Mouse (Mus musculus) intestine, embryonic 16.5 days (tissue): ENCODE data around the gene Gm37240. TPM values are rescaled to one million over a fixed set of nuclear protein-coding genes. Genes with fewer than 3 reads are reported as not detected.

Experiments used
- ATAC-seq: fragments of 200-750 bp; cut with Nextera tagmentation; 2 replicates; pipeline ENCODE4 v1.8.0; 2017; ENCODE audit warnings: moderate TSS enrichment, moderate library complexity
- H3K27ac ChIP-seq: fragments of 300-500 bp; sonication (generic); 2 replicates; pipeline ENCODE4 v1.5.1; 2014; ENCODE audit warnings: mild to moderate bottlenecking, low read length
- H3K27me3 ChIP-seq: fragments of 300-500 bp; sonication (generic); replicated peaks from 2 replicates; pipeline ENCODE4 v1.6.1; 2014; ENCODE audit warnings: low read length, control low read depth, mixed read lengths; ENCODE audit not compliant: control insufficient read depth, insufficient read depth
- H3K36me3 ChIP-seq: fragments of 300-500 bp; sonication (generic); 2 replicates; pipeline ENCODE4 v1.6.1; 2014; ENCODE audit warnings: low read length, control low read depth; ENCODE audit not compliant: control insufficient read depth, insufficient read depth
- H3K4me1 ChIP-seq: fragments of 300-500 bp; sonication (generic); 2 replicates; pipeline ENCODE4 v1.6.1; 2014; ENCODE audit warnings: low read length, control low read depth, mixed read lengths; ENCODE audit not compliant: control insufficient read depth, insufficient read depth
- H3K4me2 ChIP-seq: fragments of 300-500 bp; sonication (generic); 2 replicates; pipeline ENCODE4 v1.6.1; 2014; ENCODE audit warnings: low read depth, low read length, control low read depth
- H3K4me3 ChIP-seq: fragments of 300-500 bp; sonication (generic); 2 replicates; pipeline ENCODE4 v1.5.1; 2014; ENCODE audit warnings: mild to moderate bottlenecking, low read length
- H3K9ac ChIP-seq: fragments of 300-500 bp; sonication (generic); 2 replicates; pipeline ENCODE4 v1.6.1; 2014; ENCODE audit warnings: low read depth, low read length
- H3K9me3 ChIP-seq: fragments of 300-500 bp; sonication (generic); 2 replicates; pipeline ENCODE4 v1.6.1; 2016; ENCODE audit warnings: low read length, control low read depth; ENCODE audit not compliant: control insufficient read depth
- WGBS: fragments of 180-500 bp; shearing (Covaris S2); extraction: QIAGEN DNeasy Blood & Tissue Kit; methylation state at CpG from one replicate; pipeline ENCODE4 v1.1.7; 2014; 5-methylcytosine and 5-hydroxymethylcytosine counted together
- polyA plus RNA-seq: library from polyadenylated mRNA; unstranded; fragments of >200 nt; fragmentation: Nextera tagmentation; extraction: Ambion mirVana; gene quantifications from 2 replicates; pipeline ENCODE4 v1.2.1, GENCODE M21; 2015

Gm37240 gene
- polyA plus RNA-seq, 1 experiment from 2014 or later = 6.8 TPM

DNA sequence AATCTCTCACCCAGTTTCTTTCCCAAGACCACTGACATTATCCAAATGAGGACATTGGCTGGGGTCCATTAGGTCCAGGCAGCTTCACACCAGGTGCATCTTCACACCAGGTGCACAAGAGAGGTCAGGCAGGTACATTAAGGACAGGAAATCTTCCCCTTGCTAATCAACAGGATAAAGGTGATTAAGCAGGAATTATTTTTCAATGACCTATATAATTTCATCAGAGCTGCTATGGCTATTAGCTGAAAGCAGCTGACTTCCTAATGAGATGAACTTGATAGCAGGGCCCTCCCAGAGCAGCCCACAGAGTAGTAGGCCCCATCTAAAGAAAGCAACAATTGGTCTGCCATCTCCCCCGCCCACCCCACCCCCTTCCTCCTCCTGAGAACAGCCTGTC, 1.4 kb downstream of the Gm37240 start:
- Histone ChIP-seq H3K9ac (no peak overlapping the region), H3K4me1 (peaks cover 10% of the 10 kb centered on the region), H3K9me3 (no peaks in the 10 kb centered on the region), H3K27me3 (no peaks in the 10 kb centered on the region), H3K4me2 (no peak overlapping the region), H3K27ac (no peak overlapping the region), H3K4me3 (peak overlapping the region; percentile 63), H3K36me3 (no peaks in the 10 kb centered on the region)
- 63% methylated on average over 1 of the region's 1 CpGs for WGBS
- no peak for ATAC-seq

GRCm38 (mm10) chr3:85880687-85881086, 6.6 kb downstream of the Gm37240 start:
- no peak overlapping the region for H3K27ac ChIP-seq
- 67% methylated on average over 2 of the region's 2 CpGs for WGBS
- ATAC-seq = peak; percentile 97

DNA sequence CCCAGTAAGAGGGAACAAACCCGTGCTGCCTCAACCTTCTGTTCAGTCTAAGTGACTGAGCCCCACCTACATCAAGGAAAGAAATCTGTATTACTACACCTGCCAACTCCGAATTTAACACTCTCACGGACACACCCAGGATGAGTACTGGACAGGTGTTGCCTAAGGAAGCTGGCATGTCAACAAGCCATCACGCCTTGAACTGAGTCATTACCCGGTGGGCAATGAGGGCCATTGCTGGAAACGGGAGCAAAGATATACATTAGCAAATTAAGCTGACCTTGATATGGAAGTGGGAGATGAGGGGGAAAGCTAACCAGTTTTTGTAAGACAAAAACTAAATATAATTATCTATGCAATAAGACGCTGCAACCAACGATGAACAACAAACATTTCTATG, 7.2 kb downstream of the Gm37240 start:
- H3K4me1 ChIP-seq = no peaks in the 10 kb centered on the region
- H3K27me3 ChIP-seq = no peaks in the 10 kb centered on the region
- H3K9ac ChIP-seq = no peak overlapping the region
- H3K4me2 ChIP-seq = no peak overlapping the region
- no peak overlapping the region for H3K4me3 ChIP-seq
- ATAC-seq = no peak
- 77% methylated on average over 8 of the region's 8 CpGs for WGBS
- no peaks in the 10 kb centered on the region for H3K36me3 ChIP-seq
- H3K9me3 ChIP-seq = no peaks in the 10 kb centered on the region
- no peak overlapping the region for H3K27ac ChIP-seq

More at GRCm38 (mm10) chr3:85880687-85881086, 6.6 kb downstream of the Gm37240 start:
- Histone ChIP-seq H3K27me3 (no peaks in the 10 kb centered on the region), H3K4me2 (no peak overlapping the region), H3K9ac (no peak overlapping the region), H3K4me1 (no peaks in the 10 kb centered on the region), H3K4me3 (no peak overlapping the region), H3K9me3 (no peaks in the 10 kb centered on the region), H3K36me3 (no peaks in the 10 kb centered on the region)

DNA sequence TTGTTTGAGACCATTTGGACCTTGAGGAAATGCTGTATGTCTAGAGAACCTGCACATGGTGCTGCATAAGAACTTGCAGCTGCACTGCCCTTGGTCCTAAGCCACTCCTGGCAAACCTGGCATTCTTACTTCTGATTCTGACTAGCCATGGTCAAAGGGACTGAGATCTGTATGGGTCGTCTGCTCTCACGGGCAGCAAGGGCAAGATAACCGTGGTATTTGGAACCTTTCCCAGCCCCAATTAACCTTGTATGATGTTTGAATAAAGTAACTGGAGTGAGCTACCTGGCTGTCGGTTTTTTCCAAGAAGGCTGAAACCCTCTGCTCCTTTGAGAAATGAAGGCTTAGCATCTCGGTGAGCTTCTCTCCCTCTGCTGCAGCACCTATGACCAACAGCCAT, 8.4 kb downstream of the Gm37240 start:
- H3K27ac ChIP-seq = no peak overlapping the region
- ATAC-seq = no peak
- H3K27me3 ChIP-seq = no peaks in the 10 kb centered on the region
- H3K9me3 ChIP-seq = no peaks in the 10 kb centered on the region
- no peaks in the 10 kb centered on the region for H3K36me3 ChIP-seq
- no peaks in the 10 kb centered on the region for H3K4me1 ChIP-seq
- no peak overlapping the region for H3K4me3 ChIP-seq
- WGBS = 58% methylated on average over 5 of the region's 5 CpGs
- H3K4me2 ChIP-seq = no peak overlapping the region
- H3K9ac ChIP-seq = no peak overlapping the region

DNA sequence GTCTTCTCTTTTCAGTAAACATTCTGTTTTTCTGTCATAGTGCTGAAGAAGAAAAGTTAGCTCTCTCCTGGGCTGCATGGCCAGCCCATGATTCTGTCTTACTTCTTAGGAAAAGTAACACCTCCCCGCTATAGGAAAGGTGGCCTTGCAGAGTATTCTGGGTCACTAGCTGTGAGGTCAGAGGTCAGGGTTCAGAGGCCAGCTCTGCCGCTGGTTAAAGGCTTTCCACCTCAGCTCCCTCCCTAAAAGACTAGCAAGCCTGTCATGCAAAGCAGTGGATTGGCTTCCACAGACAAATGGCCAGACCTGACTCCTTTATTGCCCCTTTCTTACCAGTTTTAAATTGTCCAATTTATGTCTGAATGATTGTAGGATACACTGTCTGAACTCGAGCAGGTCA, 23.3 kb downstream of the Gm37240 start:
- no peaks in the 10 kb centered on the region for H3K4me1 ChIP-seq
- H3K27ac ChIP-seq = no peak overlapping the region
- H3K9ac ChIP-seq = no peak overlapping the region
- no peak overlapping the region for H3K4me3 ChIP-seq
- H3K9me3 ChIP-seq = peaks cover 2% of the 10 kb centered on the region; the same call in 1 of the 2 replicates
- ATAC-seq = no peak
- H3K4me2 ChIP-seq = no peak overlapping the region
- no peaks in the 10 kb centered on the region for H3K36me3 ChIP-seq
- 20% methylated on average over 3 of the region's 3 CpGs for WGBS
- no peaks in the 10 kb centered on the region for H3K27me3 ChIP-seq

DNA sequence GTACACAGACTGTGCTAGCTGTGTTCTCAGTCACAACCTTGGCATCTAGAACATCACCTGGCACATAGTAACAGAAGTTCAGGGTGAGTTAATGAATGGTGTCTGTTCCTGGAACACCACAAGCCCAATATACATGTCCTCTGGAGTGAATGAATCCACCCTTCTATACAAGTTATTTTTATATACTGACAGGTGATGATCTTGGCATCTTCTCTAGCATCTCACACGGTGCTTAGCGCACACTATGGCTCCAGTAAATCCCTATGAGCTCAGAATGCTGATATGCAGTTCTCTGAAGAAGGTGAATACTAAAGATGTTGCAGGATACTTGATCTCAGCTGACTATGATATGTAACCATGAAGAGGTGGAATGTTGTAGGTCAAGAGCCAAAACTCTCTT, 24.4 kb downstream of the Gm37240 start:
- no peaks in the 10 kb centered on the region for H3K4me1 ChIP-seq
- H3K36me3 ChIP-seq = no peaks in the 10 kb centered on the region
- no peak overlapping the region for H3K4me2 ChIP-seq
- H3K9me3 ChIP-seq = no peaks in the 10 kb centered on the region
- 92% methylated on average over 2 of the region's 2 CpGs for WGBS
- no peak overlapping the region for H3K9ac ChIP-seq
- no peak overlapping the region for H3K27ac ChIP-seq
- ATAC-seq = no peak
- H3K4me3 ChIP-seq = no peak overlapping the region
- H3K27me3 ChIP-seq = no peaks in the 10 kb centered on the region

DNA sequence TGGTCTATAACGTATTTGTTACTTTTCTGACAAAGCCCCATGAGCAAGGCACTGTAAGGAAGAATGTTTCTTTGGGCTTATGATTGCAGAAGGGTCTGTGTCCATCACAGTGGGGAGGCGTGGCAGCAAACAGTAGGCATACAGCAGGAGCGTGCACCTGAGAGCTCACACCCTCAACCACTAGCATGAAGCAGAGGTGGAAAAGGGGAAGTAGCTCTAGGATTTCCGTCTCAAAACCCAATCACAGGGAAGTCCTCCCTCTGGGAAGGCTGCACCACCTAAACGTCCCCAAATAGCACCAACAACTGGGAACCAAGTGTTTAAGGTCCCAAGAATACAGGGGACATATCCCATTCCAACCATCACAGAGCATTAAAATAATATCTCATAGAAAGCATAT, 26.3 kb downstream of the Gm37240 start:
- H3K4me3 ChIP-seq = no peak overlapping the region
- H3K27me3 ChIP-seq = no peaks in the 10 kb centered on the region
- H3K9ac ChIP-seq = no peak overlapping the region
- H3K9me3 ChIP-seq = no peaks in the 10 kb centered on the region
- no peak for ATAC-seq
- no peak overlapping the region for H3K27ac ChIP-seq
- H3K4me2 ChIP-seq = no peak overlapping the region
- no peaks in the 10 kb centered on the region for H3K4me1 ChIP-seq
- no peaks in the 10 kb centered on the region for H3K36me3 ChIP-seq
- WGBS = 77% methylated on average over 5 of the region's 5 CpGs

GRCm38 (mm10) chr3:85859311-85859710, 28.0 kb downstream of the Gm37240 start:
- 64% methylated on average over 6 of the region's 6 CpGs for WGBS
- H3K4me2 ChIP-seq = no peak overlapping the region
- no peaks in the 10 kb centered on the region for H3K27me3 ChIP-seq
- ATAC-seq = no peak
- no peaks in the 10 kb centered on the region for H3K4me1 ChIP-seq
- H3K4me3 ChIP-seq = no peak overlapping the region
- H3K9ac ChIP-seq = no peak overlapping the region
- H3K36me3 ChIP-seq = no peaks in the 10 kb centered on the region
- no peaks in the 10 kb centered on the region for H3K9me3 ChIP-seq
- no peak overlapping the region for H3K27ac ChIP-seq

GRCm38 (mm10) chr3:85858140-85859135, 28.9 kb downstream of the Gm37240 start:
- H3K9me3 ChIP-seq = no peaks in the 10 kb centered on the region
- no peak overlapping the region for H3K27ac ChIP-seq
- no peak for ATAC-seq
- WGBS = 70% methylated on average over 11 of the region's 11 CpGs
- H3K4me2 ChIP-seq = no peak overlapping the region
- no peak overlapping the region for H3K9ac ChIP-seq
- H3K27me3 ChIP-seq = no peaks in the 10 kb centered on the region
- H3K4me1 ChIP-seq = no peaks in the 10 kb centered on the region
- no peak overlapping the region for H3K4me3 ChIP-seq
- H3K36me3 ChIP-seq = no peaks in the 10 kb centered on the region
